Mouse (Mus musculus) embryo, embryonic 10.5 days (tissue): ENCODE measurements around the gene Defa26.
"Not testable (repeated sequence)": the region's sequence is repeated elsewhere in the genome, so short reads cannot be mapped to it uniquely, and the experiment has no call there.

Experiments
- DNase-seq: peaks from one replicate; pipeline ENCODE4 v3.0.0-alpha.2; 2015; ENCODE audit warnings: low spot score

The Defa26 gene

DNA sequence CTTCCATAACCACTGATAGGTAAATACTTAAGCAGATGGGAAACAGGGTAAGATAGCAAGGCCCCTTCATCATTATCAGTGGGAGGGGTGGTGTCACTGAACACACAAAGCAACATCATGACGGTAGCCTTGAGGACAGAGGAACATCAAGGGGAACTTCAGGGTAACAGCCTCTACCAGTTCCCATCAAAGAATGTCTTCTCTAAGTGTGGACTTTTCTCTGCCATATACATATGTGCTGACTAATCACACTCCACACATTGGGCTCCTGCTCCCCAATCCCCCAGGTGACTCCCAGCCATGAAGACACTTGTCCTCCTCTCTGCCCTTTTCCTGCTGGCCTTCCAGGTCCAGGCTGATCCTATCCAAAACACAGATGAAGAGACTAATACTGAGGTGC, at the start of gene Defa26:
Defa26 (plus strand) TSS at position 301 of the 400 bp plus-strand sequence.
- DNase-seq: not testable (repeated sequence)

DNA sequence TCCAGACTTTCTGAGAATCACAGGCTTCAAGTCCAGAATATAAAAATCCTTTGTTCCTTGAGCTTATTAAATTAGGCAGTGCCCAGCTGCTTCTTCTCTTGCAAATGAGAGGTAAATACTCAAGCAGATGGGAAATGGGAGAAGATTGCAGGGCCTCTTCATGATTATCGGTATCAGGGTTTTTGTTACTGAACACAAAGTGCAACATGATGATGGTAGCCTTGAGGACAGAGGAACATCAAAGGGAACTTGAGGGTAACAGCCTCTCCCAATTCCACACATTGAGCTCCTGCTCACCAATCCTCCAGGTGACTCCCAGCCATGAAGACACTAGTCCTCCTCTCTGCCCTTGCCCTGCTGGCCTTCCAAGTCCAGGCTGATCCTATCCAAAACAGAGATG, 35.3 kb upstream of the Defa26 start, which contains the start of gene Defa28:
Defa28 (plus strand) TSS at position 301 of the 400 bp plus-strand sequence.
- DNase-seq: not testable (repeated sequence)

DNA sequence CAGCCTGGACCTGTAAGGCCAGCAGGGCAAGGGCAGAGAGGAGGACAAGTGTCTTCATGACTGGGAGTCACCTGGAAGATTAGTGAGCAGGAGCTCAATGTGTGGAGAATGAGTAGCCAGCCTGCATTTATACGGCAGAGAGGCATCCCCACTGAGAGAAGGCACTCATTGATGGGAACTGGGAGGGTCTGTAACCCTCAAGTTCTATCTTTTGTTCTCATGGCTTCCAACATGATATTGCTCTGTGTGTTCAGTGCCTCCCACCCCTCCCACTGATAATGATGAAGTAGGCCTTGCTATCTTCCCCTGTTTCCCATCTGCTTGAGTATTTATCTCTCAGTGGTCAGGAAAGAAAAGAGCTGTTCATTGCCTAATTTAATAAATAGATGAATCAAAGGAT, 23.6 kb upstream of the Defa26 start, which contains the start of gene Gm7861:
Gm7861 (minus strand) TSS at position 101 of the 400 bp plus-strand sequence.
- not testable (repeated sequence) for DNase-seq

DNA sequence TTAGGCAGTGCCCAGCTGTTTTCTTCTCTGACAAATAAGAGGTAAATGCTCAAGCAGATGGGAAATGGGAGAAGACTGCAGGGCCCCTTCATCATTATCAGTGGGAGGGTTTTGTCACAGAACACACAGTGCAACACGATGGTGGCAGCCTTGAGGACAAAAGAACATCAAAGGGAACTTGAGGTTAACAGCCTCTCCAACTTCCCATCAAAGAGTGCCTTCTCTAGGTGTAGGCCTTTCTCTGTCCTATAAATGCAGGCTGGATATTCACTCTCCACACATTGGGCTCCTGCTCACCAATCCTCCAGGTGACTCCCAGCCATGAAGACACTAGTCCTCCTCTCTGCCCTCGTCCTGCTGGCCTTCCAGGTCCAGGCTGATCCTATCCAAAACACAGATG, 37.5 kb downstream of the Defa26 start, which contains the start of gene Defa17:
Defa17 (plus strand) TSS at position 301 of the 400 bp plus-strand sequence.
- not testable (repeated sequence) for DNase-seq

- DNase-seq: not testable (repeated sequence)
These were observed 47.5 kb downstream of the Defa26 start, which contains the start of gene Defa34 for GRCm38 (mm10) chr8:21665497-21665896. Gene Defa34 (plus strand): TSS chr8:21665797.
